Mouse (Mus musculus) gastrocnemius, postnatal 10 days (tissue): ENCODE results near the gene Vmn2r46. TPM values are rescaled to one million over a fixed set of nuclear protein-coding genes. Genes with fewer than 3 reads are reported as not detected.
"Not testable (repeated sequence)": the region's sequence is repeated elsewhere in the genome, so short reads cannot be mapped to it uniquely, and the experiment has no call there.

Experiments
- DNase-seq: peaks from one replicate; pipeline ENCODE4 v3.0.0; 2021; ENCODE audit warnings: mixed read lengths
- long read RNA-seq, 2 experiments: library from polyadenylated mRNA; stranded (forward); transcript quantifications; one replicate each; pipeline ENCODE4 v2.0.0; 2021
- total RNA-seq, 2 experiments: library from RNA; stranded (reverse); gene quantifications; 2 replicates each; pipeline ENCODE4 v1.2.3; 2021

The Vmn2r46 gene
- not detected for total RNA-seq
- long read RNA-seq, experiment 1 = 0 reads
- long read RNA-seq, experiment 2 = 0 reads

GRCm38 (mm10) chr7:9770471-9770870, at the start of gene Vmn2r46:
Vmn2r46 (minus strand) TSS chr7:9770571.
- DNase-seq = not testable (repeated sequence)

Other genes with a start within 250 kb of the Vmn2r46 start
- not detected for gene Vmn2r47, start 70.8 kb upstream of the Vmn2r46 start, total RNA-seq
- gene Vmn2r48, start 183.0 kb upstream of the Vmn2r46 start, total RNA-seq = not detected
- gene Vmn2r49, start 221.7 kb upstream of the Vmn2r46 start, total RNA-seq = not detected